Mouse (Mus musculus): Measurements from ENCODE around the gene Gm3336. TPM values are rescaled to one million over a fixed set of nuclear protein-coding genes. Genes with fewer than 3 reads are reported as not detected.

The Gm3336 gene
- total RNA-seq, 2 experiments from 2014 or later: not detected

DNA sequence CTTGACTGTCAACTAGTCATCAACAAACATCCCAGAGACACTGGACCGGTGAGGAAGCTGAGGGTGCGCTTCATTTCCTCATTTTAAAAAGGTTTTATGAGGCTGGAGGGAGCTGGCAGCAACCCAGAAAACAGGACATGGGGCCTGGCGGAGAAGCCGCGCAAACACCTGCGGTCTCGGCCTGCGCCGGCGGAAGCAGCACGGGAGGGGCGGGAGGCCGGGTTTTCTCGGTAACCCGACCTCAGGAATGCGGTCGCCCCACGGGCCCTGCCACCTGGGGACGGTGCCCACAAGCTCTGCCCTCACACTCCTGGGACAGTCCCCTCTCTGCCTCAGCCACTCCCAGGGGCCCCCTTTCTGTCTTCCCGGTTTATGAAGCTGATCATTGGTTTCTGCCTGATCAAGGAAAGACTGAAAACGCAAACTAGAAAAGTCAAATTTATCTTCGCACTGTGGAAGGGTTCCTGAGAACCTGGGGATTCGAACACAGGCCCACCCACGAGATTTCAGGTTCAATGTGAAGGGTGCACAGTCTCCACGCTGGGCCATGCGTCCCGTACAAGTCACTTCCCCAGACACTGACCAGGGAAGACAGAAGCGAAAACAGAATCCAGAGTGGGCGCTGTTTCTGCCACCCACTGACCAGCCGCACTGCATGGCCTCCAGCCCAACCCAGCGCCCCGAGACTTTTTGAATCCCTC, 22.9 kb upstream of the Gm3336 start:
- peak; percentile 72 for DNase-seq

DNA sequence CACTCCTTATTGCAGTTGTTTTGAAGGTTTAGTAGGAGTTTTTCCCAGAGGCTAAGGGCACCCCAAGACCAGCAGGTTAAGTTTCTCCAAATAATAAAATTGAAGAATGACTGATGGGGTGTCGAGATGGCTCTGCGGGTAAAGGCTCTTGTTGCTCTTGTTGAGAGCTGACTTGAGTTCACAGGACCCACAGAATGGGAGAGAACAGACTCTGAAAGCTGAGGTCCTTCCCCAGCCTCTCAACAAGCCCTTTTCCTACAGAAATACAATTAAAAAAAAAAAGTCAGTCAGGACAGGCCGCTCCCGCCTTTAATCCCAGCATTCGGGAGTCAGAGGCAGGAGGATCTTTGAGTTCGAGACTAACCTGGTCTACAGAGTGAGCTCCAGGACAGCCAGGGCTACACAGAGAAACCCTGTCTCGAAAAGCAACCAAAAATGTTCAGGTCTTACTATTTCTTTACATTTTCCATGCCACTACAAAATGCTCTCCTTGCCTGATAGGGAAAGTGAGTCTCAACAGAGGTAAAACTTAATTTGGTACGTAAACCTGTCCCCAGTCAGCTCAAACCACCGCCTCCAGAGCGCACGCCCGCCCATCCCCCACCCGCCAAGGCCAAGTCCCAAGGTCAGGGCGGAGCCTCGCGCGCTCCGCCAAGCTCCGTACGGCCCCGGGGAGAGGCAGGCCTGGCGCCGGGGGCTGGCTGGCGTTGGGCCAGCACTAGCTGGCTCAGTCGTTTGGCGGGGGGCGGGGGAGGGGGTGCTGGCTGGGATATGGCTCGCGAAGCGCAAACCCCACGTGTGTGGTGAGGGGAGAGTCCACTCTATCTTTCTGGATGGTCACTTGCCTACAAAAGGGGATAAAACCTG, 22.1 kb upstream of the Gm3336 start:
- peak; percentile 77 for DNase-seq

DNA sequence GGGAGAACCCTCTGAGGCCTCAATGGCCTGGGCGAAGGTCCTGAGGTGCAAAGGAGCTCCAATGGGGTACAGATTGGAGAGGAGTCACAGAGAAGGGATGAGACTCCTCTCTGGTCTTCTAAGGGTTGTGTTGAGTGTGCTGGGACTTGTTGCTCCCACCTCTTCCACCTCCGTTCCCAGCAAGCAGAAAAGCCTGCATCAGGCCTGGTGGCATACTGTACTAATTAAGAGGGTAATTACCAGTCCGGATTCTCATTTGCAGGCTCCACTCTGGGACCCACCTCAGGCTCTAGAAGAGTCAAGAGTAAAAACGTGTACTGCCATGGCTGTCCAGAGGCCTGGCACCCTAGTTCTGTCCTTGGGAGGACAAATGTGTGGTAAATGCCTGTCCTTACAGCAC, 21.4 kb upstream of the Gm3336 start:
- no peak for DNase-seq

DNA sequence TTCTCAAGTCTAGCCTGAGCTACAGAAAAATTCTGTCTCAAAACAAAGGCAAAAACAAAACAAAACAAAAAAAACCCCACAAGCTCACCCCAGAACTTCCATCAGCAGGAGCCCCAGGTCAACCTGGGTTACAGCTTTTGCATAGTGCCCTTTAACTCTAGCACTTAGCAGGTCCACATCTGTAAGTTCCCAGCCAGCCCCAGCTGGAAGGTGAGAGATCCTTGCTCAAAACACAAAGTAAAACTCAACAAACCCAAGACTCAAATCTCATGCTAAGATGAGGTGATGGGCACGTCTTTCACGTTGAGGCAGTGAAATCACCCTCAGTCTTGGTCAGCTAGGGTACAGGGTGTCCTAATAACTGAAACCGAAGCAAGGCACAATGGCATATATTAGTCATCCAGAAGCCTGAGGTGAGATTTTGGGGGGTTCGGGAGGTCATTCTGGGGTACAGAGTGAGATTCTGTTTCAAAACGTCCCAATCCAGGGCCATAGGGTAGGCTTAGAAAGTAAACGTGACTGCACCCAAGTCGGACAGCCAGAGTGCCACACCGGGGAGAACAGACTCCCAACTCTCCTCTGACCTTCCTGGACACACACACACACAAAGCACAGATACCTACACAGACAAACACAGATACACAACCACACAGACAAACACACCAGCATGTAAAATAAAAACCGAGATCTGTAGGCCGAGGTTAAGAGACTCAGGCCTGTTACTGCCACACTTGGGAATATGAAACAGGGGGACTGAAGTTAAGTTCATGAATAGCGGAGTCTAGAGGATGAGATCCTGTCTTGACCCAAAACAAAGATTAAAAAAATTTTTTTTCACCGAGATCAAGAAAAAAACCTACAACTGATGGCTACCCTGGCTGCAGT, 20.7 kb upstream of the Gm3336 start:
- DNase-seq: no peak

DNA sequence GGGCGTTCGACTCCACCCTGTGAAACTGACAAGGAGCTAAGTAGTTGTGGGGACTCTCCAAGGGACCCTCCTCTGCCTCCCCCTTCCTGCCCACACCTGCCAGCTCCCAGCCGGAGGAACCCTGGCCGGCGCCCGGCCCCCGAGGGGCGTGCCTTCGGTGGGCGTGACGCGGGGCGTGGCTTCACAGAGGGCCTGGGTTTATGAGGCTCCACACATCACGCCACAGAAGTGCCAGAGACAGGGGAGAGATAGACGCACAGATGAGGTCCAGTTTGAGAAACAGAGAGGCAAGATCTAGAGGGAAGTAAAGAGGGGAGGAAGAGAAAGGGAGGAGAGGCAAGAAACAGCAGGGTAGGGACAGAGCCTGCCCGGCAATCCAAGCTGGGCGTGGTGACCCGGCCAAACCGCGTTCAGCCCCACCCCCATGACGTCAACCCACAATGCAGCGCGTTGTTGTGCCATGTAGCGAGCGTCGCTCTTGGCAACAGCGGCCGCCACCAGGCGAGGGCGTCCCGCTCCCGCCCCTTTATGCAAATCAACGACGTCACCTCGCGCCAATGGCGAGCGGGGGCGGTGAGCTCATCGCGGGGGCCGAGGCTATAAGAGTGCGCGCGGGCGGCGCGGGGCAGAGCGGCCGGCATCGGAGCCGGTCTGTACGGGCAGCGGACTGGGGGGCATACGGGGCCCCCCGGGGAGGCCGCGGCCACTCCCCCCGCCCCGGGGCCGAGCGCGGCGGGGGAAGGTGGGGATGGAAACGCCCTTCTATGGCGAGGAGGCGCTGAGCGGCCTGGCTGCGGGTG, 19.8 kb upstream of the Gm3336 start, which contains the start of gene Jund:
Gene Jund (plus strand): TSS at position 640 of the 800 bp plus-strand sequence.
- peak; percentile 99 for DNase-seq

DNA sequence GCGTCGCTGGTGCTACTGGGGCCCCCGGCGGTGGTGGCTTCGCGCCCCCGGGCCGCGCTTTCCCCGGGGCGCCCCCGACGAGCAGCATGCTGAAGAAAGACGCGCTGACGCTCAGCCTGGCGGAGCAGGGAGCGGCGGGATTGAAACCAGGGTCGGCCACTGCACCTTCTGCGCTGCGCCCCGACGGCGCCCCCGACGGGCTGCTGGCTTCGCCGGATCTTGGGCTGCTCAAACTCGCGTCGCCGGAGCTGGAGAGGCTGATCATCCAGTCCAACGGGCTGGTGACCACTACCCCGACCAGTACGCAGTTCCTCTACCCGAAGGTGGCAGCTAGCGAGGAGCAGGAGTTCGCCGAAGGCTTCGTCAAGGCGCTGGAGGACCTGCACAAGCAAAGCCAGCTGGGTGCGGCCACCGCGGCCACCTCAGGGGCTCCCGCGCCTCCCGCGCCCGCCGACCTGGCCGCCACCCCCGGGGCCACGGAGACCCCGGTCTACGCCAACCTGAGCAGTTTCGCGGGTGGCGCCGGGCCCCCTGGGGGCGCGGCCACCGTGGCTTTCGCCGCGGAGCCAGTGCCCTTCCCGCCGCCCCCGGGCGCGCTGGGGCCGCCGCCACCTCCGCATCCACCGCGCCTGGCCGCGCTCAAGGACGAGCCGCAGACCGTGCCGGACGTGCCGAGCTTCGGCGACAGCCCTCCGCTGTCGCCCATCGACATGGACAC, 19.1 kb upstream of the Gm3336 start:
- peak; percentile 57 for DNase-seq

DNA sequence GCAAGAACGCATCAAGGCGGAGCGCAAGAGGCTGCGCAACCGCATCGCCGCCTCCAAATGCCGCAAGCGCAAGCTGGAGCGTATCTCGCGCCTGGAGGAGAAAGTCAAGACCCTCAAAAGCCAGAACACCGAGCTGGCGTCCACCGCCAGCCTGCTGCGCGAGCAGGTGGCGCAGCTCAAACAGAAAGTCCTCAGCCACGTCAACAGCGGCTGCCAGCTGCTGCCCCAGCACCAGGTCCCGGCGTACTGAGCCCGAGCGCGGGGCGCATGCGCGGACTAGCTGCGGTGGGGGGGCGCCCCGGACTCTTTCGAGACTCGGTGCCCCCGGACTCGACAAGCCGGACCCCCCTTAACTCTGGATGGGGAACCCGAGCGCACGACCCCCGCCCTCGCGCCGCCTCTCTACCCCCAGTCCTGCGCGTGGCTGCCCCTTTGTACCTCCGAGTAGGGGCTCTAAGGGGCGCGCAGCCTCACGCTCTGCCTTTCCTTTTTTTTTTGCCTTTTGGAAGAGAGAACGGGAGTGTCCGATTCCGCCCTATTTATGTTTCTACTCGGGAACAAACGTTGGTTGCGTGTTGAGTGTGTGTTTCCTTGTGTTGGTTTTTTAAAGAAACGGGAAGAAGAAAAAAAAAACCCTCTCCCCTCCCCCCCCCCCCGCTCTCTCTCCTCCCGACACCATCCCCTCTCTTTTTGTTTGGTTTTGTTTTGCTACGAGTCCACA, 18.3 kb upstream of the Gm3336 start:
- peak; percentile 86 for DNase-seq

DNA sequence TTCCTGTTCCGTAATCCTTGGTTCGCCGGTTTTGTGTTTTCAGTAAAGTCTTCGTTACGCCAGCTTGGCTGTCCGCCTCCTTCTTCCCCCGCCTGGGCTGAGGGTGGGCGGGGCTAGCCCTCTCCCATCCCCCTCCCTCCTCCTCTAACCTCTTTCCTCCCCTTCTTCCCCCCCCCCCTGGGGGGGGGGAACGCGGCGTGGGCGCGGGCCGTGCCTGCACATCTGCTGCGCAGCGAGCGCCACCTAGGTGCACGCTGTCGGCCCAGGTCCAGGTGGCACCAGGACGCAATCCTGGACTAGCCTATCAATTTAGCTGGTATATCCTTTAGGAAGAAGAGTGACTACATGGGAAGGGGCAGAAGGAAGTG, 17.8 kb upstream of the Gm3336 start:
- peak; percentile 93 for DNase-seq

DNA sequence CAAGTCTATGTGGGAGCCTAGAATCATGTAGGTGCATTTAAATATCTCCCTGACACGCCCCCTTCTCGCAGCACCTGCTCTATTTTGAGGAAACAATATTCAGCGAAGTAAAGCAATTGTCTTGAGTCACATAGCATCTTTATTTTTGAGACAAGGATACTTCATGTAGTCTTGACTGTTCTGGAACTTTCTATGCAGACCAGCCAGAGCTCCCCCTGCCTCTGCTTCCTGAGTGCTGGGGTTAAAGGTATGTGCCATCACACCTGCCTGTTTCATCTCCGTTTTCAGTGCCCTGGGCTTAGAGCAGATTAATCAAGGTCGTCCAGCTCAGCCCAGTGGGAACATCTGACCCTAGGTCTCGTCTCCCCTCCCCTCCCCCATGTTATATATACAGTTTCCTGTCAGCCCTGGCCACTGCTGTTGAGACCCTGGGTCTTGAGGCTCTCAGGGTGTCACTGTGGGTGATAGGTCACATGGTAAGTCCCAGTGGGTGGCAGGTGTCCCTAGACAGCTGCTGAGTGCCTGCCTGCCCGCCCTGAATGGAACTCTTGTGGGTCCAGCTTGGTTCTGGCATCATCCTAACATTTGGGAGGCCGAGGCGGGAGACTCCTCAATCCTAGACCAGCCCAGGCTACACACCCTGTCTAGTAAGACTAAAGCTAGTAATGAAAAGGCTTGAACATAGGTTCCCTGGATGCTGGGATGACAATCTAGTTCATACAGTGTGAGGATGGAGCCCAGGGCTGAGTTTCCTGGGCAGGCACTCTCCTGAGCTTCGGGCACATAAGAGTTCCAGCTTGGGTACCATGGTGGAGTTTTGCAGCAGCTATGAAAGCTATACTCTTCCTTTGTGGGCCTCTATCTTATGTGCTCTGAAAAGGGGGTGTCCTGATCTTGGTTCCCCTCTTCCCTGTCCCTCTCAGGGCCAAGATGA, 17.0 kb upstream of the Gm3336 start:
- DNase-seq: no peak

DNA sequence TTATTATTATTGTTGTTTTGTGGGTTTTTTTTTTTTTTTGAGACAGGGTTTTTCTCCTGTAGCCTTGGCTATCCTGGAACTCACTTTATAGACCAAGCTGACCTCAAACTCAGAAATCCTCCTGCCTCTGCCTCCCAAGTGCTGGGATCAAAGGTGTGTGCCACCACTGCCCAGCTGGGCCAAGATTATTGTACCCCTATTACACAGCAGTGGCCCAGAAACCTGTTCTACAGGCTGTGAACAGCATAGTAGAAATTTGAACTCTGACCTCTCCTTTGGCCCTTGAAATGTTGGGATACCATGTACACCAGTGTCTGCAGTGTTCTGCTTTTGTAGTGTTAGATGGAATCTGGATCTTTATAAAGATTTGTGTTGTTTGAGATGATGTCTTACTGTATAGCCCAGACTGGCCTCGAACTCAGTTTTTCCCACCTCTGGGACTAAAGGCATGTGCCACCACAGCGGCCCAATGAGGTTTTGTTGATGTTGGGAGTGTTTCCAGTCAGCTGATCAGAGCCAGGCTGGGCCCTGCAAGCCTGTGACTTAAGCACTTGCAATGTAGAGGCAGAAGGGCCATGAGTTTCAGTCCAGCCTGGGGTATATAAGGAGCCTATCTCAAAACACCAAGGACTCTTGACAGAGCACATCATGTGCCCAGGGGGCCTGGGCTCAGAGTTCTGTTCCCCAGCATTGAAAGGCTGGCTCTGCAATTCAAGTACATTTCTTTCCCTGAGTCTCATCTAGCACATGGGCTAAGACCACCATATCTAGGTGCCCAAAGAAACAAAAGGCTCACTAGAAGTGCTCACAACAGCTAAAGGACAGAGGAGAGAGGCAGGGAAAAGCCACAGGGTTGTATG, 16.1 kb upstream of the Gm3336 start:
- no peak for DNase-seq

DNA sequence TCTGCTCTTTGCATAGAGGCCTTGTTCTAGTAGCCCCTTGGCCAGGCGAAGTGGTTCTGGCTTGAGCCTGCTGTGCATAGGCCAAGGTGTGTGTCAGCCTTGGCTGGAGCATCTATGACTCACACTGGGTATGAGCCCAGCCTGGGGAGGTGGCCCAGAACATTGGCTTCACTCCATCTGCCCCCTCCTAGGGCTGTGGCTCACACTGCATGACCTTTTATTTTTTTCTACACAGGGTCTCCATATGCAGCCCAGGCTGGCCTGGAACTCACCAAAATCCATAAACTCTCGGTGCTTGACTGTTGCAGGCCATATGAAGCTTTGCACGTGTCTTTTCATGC, 15.5 kb upstream of the Gm3336 start:
- DNase-seq: peak; percentile 90

DNA sequence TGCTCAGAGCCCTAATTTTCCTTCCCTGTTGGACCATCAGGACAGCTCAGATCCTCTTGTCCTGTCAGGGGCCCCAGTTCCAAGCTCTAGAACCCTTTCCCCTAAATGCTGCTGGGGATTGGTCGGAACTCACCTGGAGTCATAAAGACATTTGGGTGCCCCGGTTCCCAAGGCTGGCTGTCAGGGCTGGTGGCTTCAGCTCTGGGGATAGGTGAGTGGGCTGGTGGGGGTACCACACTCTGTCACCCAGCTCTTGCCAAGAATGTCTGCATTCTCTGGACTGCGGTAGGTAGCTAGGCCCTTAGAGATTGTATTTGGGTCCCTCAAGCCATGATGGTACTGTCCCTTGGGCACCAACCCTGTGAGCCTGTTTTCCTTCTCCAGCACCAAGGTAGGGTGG, 15.1 kb upstream of the Gm3336 start, which contains the start of gene Iqcn:
Gene Iqcn (plus strand): TSS at position 171 of the 400 bp plus-strand sequence.
- DNase-seq: no peak

DNA sequence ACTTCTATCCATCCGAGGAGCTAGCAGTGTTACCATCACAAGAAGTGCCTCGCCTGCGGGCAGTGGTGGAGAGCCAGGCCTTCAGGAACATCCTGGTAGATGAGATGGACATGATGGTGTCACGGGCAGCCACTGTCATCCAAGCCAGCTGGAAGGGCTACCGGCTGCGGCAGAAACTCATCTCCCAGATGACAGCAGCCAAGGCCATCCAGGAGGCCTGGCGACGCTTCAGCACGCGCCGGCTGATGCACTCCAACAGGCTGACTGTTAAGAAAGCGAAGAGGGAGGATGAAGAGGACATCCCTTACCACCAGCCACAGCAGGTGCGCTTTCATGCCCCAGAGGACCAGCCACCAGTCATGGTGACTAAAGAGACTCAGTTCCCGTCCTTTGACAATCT, 10.1 kb upstream of the Gm3336 start:
- DNase-seq: peak; percentile 58

DNA sequence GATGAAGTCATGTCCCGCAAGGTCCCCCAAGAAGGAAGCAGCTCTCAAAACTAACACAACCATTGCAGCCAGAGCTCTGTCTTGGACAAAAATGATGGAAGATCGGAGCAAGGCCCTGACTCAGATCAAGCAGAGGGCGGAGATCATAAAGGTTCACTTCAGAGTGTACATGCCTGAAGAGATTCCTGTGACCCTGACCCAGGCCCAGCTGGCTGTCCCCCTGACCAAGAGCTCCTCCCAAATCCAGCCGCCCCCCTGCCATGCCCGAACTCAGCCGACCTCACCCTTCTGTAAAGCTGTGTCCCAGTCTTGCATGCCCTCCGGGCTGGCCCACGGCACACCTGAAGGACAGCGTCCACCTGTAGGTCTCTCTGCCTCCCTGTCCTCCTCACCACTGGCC, 8.5 kb upstream of the Gm3336 start:
- no peak for DNase-seq

DNA sequence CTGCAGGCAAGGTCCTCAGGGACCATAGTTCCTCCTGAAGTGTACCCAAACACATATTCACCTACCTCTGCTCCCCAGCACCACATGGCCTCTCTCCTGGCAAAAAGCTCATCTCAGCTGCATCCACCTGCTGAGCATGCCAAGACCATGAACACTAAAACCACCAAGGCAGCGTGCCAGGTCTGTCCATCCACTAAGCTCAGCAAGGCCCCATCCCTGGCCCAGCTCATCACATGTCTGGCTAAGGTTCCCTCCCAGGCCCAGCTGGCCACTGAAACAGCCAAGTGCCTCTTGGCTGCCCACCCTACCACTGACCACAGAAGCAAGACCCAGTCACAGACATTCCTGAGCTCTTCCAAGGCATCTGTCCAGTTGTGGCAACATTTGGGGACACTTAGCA, 8.0 kb upstream of the Gm3336 start:
- peak; percentile 78 for DNase-seq

DNA sequence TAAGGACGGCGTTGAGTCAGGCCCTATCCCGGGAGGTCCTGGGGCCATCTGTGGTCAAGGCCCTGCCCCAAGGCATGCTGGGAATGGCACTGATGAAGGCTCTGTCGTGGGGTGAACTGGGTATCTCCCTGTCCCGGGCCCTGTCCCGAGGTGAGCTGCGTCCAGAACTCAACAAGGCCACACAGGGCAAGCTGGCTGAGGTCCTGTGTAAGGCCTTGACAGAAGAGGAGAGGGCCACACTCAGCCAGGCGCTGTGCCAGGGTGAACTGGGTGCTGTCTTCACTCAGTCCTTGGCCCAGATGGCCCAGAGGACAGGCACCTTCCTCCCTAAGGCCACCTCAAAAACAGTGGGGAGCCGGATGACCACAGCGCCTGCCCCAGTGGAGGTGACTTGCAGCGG, 7.3 kb upstream of the Gm3336 start:
- no peak for DNase-seq

DNA sequence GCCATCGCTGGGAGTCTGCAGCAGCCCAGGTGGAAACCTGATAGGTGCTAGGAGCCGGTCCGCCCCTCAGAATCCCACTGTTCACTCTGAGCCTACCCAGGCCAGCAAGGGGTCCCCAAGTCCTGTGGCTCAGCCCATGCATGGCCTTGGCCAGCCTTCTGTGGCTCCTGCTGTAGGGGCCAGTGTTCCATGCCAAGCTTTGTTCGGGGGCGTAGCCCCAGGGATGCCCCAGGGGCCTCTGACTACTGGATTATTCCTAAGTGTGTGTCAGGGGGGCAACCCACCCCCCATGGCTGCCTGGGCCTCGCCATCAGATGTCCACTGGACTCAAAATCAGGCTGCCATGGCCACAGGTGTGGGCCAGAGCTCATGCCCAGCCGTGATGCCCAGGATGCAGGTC, 4.4 kb upstream of the Gm3336 start:
- no peak for DNase-seq

DNA sequence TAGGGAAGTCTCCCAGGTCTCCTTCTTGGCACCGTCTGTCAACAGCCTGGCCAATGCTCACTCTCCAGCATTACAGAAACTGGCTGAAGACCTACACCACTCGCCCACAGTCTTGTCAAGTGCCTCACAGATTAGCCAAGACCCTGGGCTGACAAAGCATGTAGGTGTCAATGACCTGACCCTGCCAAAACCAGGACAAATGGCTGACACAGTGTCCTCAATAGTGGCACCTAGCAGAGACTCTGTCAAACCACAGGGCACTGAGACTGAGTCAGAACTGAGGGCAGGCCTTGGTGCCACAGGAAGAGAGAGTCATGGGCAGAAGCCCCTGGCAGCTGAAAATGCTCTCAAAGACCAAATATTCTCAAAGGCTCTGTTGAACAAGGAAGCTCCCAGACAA, 3.3 kb upstream of the Gm3336 start:
- no peak for DNase-seq

All from gastrocnemius, postnatal 25 days (tissue).